Mouse (Mus musculus) layer of hippocampus, adult 9-10 months (tissue): ENCODE measurements at regions not wholly inside any gene's neighbourhood (a gene's known extent, or its start where the extent isn't known, plus 50 kb on each side); places are given as distances from the start of the nearest gene placed in this dataset.

Experiments used
- DNase-seq: peaks from one replicate; pipeline ENCODE4 v3.0.0; 2022; ENCODE audit warnings: low spot score

DNA sequence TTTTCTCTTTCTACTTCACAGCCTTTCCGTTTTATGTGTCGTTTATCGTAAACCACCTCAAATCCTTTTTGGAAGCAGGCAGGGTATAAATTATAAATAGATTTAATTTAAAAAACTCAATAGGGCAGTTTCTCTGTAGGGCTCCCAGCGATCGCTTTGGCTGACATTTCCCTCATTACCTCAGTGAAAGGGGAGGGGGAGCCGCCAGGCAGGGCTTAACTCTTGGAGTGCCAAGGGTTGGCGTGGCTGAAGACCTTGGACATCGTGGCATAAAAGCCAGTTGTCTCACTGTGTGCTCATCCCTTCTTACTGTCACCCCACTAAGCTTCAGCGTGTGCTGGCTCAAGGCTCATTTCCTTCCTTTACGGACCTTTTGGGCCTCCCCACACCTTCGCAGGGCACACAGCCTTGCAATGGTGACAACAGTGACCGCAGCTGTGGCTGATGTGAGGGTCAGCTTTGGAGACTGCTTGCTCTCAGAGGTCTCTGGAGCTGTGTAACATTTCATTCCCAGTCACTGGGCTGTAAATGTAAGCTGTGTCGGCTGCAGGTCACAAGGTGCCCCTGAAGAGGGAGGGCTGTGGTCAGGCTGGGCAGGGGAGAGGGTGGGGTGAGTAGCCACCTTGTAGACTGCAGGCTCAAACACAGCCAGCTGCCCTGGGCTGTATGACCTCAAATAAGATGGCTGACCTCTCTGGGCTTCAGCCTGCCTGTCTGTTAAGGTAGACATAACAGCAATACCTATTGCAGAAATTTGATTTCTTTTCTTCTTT lies 81.6 kb upstream of the Stx16 start:
- DNase-seq: no peak

DNA sequence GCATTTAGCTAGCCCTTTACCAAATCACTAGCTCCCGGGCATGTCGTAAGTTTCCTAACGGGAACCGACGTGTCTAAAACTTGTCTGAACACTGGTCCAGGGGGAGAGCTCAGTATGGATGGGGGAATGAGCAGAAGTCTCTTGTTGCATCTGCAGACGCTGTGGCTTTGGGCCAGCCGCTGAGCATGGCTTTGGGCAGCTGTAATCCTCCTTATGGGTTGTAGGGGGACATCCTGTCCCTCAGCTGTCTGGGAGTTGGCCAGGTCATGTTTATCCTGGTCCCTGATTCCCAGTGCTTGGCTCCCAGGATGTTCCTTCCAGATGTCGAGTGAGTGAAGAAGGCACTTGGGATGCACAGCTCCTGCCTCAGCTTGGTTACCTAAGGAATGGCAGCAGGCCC lies 71.4 kb upstream of the Stx16 start:
- no peak for DNase-seq

DNA sequence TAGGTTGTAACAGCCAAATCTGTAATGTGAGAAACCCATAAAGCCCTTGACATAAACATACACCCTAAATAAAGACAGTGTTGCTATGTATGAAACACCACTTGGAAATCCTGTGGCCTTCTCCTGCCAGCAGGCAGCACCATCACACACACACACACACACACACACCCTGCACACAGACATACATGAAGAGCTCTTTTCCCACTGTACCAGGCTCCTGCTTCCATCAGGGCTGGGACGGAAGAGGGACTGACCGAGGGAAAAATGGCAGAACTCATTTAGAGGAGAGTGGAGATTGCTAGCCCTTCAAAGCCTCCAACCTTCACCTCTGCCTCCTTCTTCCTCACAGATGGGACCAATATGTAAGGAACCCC lies 68.1 kb upstream of the Stx16 start:
- no peak for DNase-seq

DNA sequence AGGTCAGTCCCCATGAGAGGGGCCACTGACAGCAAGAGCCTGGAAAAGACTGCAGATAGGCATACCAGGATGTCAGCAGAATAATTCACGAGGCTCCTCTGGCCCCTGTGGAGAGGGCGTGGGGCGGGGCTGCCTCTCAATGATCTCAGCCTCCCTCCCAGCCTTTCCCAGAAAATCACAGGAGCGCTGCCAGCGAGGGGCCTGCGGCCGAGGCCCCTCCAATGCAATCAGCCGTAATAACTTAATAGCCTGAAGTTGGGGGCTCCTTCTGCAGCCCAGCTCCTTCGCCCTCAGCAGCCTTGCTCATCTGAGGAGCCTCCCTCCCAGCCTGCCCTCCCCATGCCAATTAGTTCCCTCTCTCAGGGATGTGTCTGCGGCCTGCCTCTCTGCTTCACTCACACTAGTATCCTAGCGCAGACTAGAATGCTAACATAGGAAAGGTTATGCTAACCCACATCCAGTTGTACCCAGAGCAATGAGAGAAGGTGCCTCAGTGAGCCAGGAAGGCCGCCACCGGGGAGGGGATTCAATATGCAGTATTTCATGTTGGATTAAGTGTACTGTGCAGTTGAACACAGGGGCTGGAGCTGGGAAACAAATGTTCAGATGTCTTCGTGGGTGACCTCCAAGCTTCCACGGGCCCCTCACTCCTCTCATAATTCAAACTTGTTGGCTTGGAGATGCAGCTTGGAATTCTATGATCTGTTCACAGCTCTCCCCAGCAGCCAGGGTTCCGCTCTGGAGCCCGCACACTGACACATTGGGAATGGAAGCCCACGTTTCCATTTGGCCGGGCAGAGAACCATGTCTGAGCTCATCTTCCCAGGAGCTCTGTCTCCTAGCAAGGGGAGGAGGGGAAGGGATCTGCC lies 67.5 kb upstream of the Stx16 start:
- no peak for DNase-seq

DNA sequence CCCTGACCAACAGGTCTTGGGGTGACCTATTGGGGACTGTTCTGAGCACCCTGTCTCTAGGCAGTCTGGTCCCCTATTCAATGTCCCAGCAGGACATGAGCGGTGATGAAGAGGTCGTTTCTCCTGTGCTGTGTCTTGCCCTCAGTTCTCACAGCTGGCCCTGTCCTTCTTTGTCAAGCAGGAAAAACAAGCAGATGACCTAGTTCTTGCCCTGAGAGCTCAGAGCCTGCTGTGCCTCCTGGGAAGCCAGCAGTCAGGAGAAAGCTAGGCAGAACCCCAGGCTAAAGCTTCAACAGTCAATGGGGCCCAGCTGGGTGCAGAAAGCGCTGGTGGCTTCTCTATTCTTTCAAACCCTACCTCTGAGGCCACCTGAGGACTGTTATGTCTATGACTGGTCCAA lies 66.1 kb upstream of the Stx16 start:
- no peak for DNase-seq

DNA sequence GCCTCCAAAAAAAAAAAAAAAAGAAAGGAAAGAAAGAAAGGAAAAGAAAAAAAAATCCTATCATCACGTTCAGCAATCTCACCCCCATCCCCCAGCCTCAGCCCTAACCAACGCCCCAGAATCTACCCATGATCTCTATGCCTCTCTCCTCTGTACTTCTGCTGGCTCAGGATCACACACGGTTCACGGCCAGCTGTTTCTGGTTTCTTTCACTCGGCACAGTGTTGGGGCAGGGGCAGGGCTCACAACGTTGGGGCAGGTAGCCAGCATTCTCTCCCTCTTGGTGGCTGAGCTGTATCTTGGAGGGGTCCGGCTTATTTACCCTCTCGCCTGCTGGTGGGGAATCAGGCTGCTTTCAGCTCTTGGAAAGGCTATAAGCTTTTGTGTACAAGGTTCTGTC lies 64.7 kb upstream of the Stx16 start:
- DNase-seq: no peak

DNA sequence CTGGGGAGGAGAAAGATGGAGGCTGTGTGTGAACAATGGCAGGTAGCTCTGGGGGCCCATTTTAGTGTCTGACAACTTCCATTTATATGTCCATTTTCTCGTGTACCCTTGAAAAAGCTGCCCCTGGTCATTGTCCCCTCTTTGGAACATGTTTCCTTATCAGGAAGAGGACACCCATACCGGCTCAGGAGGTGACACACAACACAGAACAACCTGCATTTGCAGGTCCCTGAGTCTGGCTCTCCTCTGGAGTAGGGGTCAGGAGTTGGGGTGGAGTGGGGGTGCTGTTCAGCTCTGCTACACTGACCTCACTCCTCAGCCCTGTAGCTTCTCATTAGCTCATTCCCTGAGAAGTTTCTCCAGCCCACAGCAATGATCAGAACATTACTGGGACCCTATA lies 61.7 kb upstream of the Stx16 start:
- DNase-seq: no peak

DNA sequence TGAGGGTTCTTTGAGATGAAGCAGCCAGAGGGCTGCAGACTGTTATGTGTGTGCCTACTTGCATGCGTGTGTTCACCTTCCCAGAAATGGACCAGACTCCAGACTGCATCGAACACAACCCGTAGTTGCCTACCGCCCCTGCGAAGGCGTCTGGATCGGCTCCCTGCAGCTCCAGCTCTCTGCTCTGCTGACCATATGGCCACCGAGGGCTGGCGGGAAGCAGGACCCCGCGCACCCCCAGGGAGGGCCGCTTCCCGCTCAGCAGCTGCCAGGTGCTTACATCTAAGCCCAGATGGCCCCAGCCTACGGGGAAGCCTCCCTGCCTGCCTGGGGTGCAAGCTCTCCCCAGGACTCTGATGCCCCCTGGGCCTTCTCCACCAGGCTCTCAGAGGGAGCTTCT lies 60.8 kb upstream of the Stx16 start:
- DNase-seq: no peak

DNA sequence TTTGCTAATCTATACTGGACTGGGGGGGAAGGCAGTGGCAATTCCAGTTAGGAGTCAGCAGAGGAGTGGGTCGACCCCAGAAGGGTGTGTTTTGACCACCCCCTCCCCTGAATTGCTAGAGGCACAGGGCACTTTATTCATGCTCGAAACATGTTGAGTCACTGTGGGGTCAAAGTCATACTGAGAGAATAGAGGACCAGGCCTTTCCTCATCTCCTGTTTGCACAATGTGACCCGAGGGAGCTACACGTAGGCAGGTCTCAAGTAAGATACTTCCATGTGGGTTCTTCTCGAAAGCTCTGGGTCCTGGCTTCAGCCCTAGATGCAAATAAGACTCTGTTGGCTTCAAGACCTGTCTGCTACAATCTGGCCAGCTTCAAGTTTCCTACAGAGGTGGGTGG lies 60.0 kb upstream of the Stx16 start:
- no peak for DNase-seq

DNA sequence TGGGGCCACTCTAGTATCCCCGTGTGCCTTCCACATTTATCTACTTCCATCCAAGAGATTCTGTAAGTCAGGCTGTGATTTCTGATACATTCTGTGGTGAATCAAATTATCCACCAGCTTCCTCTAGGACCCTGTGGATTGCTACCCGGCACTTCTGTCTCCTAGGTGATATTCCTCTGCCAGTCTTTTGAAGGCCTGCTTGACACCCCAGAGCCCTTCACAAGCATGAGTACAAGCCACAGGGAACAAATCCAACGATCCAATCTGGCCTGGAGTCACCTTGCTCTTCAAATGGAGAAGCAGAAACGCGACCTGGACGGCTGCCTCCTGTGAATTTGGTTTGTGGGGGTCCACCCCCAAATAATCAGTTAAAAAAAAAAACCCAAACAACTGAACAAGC lies 59.1 kb upstream of the Stx16 start:
- DNase-seq: no peak

DNA sequence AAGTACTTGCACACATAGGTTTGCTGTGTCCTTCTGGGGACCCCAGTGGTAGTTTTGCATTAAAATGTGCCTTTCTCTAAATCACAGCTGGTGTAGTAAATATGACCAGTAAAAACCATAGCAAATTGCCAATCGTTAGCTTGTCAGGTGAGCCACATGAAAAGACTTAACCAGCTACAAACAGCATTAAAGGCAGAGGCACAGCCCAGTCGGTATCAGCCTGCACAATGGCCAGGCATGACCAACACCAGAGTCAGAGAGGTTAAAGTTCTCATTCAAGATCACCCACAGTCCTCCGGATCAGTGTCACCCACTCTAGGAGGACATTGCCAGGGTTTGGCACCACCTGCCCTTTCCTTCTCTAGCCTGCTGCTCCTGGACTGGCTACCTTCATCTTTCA lies 58.5 kb upstream of the Stx16 start:
- DNase-seq: no peak

DNA sequence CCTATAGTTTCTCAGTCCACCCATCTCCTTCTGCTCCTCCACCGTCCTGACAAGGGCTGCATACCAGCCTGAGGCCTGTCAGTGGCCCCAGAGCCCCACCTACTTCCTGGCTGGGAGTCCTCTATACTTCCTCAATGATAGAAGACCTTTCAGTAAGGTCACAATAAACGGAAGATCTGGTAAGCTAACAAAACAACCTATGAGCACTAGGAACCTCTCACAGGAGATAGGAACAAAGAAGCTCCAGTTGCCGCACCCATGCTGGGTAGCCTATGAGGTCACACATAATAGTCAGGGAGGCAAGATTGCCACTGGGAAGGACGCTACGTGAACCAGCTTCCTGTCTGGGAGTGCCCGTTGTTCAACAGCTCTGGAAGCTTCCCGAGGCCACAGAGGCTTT lies 58.1 kb upstream of the Stx16 start:
- no peak for DNase-seq

DNA sequence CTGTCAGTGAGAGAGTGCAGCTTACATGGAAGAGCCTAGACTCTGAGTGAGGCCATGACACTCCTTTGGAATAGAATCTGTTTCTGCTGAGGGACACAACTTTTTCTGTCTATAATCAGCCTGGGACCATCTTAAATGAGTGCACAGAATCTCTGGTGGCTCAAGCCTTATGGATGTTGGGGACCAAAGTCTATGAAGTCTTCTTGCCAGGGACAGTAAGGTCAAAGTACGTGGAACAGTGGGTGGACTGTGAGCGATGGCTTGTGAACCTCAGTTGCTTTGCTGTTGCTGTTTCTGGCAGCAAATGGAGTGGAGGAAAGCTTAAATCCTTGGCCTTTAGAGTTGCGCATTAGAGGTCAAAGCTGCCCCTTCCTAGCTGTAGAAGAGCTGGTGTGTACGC lies 57.1 kb upstream of the Stx16 start:
- no peak for DNase-seq

DNA sequence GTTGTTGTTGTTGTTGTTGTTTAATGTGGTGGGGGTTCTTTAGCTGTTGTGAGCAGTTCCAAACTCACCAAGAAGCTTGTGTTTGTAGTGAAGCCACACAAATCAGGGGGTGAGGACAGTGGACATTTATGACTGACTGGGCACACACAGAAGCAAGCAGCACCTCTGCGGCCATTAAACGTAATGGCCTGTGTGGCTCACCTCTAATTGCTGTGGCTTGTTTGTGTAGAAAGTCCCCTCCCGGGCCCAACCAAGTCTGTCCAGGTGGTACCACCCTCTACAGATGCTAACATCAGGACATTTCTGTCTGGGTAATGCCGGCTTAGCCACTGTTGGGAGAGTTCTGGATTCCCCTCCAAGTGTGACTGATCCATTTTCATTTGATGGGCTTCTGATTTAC lies 56.1 kb upstream of the Stx16 start:
- no peak for DNase-seq

DNA sequence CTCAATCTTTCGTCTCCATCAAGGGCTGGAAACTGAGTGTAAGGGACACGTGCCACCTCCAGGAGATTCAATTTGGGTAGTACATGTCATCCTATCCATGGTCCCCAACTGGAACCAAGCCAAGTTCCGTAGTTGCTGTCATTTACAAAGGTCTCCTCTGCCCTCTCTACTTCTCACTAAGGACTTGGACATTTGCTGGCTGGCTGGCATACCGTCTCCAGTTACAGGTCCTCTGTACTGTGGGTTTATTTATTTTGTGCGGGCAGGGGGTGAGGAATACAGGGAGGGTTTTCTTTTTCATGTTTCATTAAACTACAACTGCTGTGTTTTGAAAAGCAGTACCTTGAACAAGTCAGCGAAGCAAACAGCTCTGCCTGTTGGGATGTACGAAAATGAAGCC lies 55.7 kb upstream of the Stx16 start:
- no peak for DNase-seq

DNA sequence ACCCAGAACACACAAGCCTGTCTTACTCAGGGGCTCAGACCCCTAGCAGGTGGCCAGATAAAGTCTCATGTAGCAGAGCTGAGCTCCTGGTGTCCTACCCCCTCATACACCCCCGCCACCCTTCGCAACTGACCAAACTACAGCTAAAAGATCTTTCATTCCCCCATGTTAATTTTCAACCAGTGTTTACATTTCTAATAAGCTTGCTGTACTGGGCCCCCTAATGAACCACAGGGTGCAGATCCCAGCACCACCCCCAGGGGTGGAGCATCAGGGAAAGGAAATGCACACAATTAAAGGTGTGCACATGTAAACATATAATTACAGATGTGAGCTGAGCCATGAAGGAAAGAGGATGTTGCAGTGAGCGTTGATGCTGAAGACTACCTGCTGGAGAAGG lies 54.6 kb upstream of the Stx16 start:
- no peak for DNase-seq

DNA sequence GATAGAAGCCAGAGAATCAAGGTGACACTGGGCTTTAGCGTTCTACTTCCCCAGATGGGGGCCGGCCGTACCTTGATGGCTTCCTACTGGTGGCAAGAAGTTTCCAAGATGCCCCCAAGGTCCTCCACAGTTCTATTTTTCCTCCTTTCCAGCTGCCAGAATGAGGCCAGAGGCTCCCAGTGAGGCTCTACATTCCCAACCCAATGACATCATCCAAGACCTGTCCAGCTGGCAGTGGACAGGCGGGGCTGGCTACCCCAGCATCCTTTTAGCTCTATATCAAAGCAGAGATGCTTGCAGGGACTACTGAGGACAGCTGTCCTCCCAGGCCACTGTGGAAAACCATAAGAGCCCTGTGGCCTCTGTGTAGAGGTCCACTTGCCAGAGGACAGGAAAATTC lies 53.8 kb upstream of the Stx16 start:
- DNase-seq: no peak

DNA sequence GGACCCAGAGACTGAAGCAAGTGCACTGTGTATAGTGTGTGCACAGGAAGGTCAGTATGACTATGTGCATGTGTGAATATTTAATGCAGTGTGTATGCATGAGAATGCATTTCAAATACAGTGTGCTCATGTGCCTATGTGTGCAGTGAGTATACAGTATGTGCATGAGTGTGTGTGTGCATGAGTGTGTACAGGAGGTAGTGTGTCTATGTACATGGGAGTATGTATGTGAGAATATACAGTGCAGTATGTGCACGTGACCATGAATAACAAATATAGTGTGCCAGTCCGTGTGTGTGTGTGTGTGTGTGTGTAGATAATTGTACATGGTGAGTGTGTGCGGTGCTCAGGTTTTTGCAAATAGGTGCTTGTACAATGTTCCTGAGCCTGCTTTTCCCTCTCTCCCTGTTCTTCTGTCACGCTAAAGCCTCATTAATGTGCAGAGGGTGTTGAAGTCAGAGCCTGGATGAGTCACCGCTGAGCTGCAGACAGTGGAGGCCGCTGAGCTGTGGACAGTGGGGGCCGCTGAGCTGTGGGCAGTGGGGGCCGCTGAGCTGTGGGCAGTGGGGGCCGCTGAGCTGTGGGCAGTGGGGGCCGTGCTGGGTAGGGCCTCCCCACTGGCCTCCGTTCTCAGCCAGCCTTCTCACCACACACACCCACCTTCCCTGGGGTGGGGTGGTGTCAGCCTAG lies 50.8 kb upstream of the Stx16 start:
- no peak for DNase-seq
